Mouse (Mus musculus) A20 (cell line): ENCODE data around the gene Gpx5.

Experiments
- DNase-seq: peaks from one replicate; pipeline ENCODE4 v3.0.0-alpha.2; 2011; ENCODE audit warnings: low read depth, low spot score

Gpx5 gene

GRCm38 (mm10) chr13:21292631-21293030 lies at the start of gene Gpx5:
Gene Gpx5, minus strand, starts transcription at chr13:21292731.
- no peak for DNase-seq

GRCm38 (mm10) chr13:21327424-21327823 lies 34.9 kb upstream of the Gpx5 start:
- DNase-seq, result peak; percentile 30

DNA sequence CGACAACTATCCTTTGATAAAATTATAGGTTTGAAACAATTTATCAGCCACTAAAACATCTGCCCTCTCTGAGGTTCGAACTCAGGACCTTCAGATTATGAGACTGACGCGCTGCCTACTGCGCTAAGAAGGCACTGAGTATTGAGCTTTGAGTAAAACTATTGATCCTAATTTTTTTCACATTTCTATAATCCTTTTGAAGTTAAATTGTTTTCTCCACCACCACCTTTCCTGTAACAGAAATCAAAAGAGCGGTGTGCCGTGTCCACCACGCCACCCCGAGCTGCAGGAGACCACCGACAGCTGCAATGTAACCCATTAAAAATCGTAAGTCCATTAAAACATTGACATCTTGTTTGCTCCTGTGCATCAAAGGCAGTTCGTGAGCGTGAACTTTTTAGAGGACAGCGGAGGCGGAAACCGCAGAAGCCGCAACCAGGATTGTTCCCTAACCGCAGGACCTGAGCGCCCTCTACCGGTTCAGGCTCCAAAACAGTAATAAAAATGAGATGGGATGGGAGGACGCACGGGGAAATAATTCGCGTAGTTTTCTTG lies 34.2 kb upstream of the Gpx5 start:
- peak; percentile 83 for DNase-seq

- DNase-seq, result peak; percentile 57
Measured at GRCm38 (mm10) chr13:21326191-21326590, 33.7 kb upstream of the Gpx5 start.

DNA sequence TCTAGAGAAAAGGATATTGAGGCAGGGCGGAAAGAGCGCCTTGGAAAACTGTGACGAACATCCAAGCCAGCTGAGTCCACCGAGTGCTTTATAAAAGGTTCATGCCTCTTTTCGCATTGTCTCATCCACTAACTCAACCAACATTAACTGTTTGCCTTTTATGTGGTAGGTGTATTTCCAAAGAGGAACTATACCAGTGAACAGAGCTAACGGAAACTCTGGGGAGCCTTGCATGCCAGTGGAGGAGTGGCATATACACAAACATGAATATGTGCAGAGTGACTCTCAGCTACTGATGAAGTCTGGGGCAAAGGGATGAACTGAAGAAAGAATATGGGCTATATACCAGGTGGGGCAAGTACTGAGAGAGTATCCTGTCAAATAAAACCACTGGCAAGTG lies 30.9 kb upstream of the Gpx5 start:
- no peak for DNase-seq

- DNase-seq, result peak; percentile 63
Measured at GRCm38 (mm10) chr13:21322509-21323375, 30.2 kb upstream of the Gpx5 start.

DNA sequence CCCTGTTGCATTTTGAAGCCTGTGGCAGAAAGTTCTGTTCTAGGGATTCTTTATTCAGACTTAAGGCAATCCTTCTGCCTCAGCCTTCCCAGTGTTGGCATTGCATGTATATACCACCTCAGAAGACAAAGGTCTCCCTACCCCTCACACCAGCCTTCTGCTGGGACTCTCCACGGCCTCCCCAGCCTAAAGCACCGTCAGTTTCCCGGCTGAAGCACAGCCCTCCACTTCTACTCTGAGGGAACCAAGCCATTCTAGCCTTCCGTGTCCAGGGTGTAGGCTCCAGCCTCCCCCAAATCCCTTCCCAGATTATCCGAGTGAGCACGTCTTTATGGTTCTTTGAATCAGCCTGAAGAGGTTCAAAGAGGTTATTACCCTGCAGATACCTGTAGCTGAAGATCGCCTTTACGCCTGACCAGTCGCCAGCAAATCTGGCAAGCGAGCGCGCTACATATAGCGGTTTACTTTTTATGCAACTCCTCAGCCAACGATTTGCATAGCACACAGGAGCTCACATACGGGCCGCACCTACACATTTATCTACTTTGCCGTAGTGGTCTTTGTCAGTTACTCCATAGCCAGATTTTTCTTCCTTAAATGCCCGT lies 29.5 kb upstream of the Gpx5 start:
- no peak for DNase-seq

DNA sequence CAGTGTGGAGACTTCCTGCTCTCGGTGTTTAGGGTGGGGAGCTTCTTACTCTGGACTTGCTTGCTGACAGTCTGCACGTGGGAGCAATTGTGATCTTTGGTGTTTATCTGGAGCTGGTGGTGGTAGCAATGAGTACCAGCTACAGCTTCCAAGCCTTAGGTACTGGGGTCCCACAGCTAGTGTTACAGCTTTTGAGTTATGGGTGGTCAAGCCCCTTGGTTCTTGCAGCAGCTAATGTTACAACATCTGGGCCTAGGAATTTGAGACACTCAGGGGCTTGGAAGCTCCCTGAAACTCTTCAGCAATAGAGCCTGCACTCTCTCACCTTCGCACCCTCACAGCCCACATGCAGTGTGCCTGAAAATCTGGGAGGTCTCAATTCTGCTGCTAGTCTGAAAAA lies 27.7 kb upstream of the Gpx5 start:
- DNase-seq, result no peak

GRCm38 (mm10) chr13:21313903-21314302 lies 21.4 kb upstream of the Gpx5 start:
- DNase-seq, result no peak

- no peak for DNase-seq
Measured at GRCm38 (mm10) chr13:21312854-21313253, 20.3 kb upstream of the Gpx5 start.

- no peak for DNase-seq
Measured at GRCm38 (mm10) chr13:21311926-21312325, 19.4 kb upstream of the Gpx5 start, which contains the start of gene Gpx6. Gene Gpx6, plus strand, starts transcription at chr13:21312125.

- DNase-seq, result no peak
Measured at GRCm38 (mm10) chr13:21309788-21310187, 17.3 kb upstream of the Gpx5 start.

- no peak for DNase-seq
Measured at GRCm38 (mm10) chr13:21304483-21305066, 12.0 kb upstream of the Gpx5 start.

GRCm38 (mm10) chr13:21298557-21298956 lies 6.0 kb upstream of the Gpx5 start:
- DNase-seq, result no peak

- peak; percentile 90 for DNase-seq
Measured at GRCm38 (mm10) chr13:21279559-21279958, 13.0 kb downstream of the Gpx5 start.

DNA sequence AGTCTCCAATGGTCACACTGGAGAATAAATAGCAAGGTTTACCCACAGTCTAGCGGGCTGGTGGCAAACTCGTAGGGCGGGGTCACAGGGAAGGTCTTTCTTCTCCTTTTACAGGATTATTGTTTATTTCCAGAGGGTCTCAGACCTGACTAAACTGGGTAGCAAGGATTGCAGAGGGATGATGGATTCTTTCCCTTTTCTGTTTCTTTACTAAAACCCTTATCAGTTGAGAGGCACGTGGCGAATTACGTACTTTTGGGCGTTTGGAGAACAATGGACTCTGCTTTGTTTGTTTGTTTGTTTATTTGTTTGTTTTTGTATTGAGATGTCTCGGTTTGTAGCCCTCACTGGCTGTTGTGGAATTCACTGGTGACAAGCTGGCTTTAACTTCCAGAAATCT lies 13.5 kb downstream of the Gpx5 start:
- no peak for DNase-seq

- DNase-seq, result no peak
Measured at GRCm38 (mm10) chr13:21276551-21276950, 16.0 kb downstream of the Gpx5 start.

DNA sequence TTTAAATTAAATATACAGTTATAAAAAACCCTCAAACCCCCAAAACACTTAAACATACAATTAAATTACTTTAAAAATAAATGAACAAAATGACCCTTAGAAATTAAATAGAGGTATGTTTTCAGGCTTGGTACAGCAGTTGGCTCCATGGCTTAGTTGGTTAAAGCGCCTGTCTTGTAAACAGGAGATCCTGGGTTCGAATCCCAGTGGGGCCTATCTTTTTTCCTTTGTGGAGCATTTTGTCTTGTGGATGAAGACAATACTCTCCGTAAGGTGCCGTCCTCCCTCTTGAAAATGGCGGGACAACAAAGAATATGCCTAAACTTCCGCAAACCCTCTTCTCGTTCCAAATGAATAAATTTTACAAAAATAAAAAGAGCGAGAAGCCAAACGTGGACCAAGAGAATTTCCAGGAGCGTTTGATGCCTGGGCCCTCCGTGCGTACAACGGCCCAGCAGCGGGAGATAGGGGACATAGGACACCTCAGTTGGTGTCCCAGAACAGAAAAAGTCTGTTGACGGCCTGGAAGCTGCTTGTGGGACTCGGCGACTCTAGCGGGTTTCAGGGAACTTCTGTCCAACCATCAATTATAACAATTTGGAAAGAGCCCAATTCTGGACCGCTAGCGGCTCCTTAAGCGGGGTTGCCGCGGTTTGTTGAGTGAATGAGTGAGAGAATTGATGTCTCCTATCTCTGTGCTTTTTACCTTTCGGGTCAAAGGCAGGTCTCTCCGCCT lies 16.5 kb downstream of the Gpx5 start:
- peak; percentile 84 for DNase-seq

DNA sequence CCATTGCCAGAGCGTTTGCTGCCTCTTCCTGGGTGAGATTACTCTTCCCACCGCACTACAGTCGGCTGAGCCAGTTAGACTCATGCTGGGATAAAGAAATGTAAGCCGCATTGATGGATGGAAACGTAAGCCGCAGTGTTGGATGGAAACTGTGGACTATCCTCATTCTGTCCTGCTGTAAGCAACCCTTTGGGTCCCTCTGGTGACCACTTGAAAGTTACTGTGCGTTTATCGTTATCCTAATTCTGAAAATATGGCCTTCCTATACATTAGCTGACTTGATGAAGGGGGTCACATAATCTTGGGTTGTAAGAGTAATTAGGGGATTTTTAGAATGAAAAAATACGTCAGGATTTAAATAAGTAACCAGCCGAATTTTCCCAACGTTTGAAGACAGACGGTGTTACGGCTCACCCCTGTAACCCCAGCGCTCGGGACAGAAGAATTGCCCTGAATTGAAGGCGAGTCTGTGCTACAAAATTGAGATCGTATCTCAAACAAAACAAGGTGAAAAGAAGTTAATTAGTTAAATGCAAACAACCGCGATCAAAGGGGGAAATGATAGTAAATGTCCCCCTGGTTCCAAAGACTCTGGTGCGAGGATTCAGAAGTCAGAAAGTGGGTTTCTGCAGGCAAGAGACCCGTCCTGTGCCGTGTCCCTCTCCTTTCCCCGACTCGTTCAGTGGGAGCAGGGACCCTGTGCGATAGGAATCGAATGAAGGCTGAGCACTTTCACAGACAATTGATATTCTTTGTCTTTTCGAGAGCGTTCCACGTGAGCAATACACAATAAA lies 17.3 kb downstream of the Gpx5 start:
- DNase-seq, result peak; percentile 70

DNA sequence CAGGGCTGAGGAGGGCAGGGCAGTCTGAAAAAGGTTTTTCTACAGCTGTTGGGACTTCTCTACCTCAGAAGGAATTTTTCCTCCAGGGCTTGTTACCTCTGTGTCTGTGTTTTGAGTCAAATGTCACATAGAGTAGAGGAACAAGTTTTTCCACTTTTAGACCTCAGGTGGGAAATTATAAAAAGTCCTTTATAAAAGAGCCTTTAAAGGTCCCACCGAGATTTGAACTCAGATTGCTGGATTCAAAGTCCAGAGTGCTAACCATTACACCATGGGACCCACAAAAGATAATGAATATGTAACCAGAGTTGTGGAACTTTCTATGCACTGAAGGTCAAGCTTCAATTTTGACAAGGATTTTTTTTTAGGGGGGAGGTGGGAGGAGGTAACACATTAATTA lies 24.3 kb downstream of the Gpx5 start:
- no peak for DNase-seq

- no peak for DNase-seq
Measured at GRCm38 (mm10) chr13:21267541-21267940, 25.0 kb downstream of the Gpx5 start.
